Mouse (Mus musculus): ENCODE data around the gene Pogz. TPM values are rescaled to one million over a fixed set of nuclear protein-coding genes. Genes with fewer than 3 reads are reported as not detected.
A peak's percentile ranks its signal among the peaks of the same experiment; 100 is the strongest.

Gene Pogz
- 17.6 and 18.2 TPM in 2 replicates for polyA plus RNA-seq (2016; fragmentation: Nextera tagmentation; extraction: Ambion mirVana)

- Histone ChIP-seq H3K9me3 (0 out of 2 replicates have a peak, but pooled peaks cover 2% of the 10 kb centered on the region), H3K4me1 (replicated peaks) (peaks cover 22% of the 10 kb centered on the region), H3K4me3 (peak within 1 kb of the TSS; percentile 77), H3K27ac (peak within 1 kb of the TSS; percentile 99), H3K36me3 (no peaks in the 10 kb centered on the region; the same call in 1 of the 2 replicates), H3K27me3 (ENCODE audit: insufficient read depth, poor library complexity, severe bottlenecking) (no peaks in the 10 kb centered on the region)
- WGBS, result under 1% methylated on average over 56 of the region's 57 CpGs
- DNase-seq (ENCODE audit: low spot score), result peak; percentile 96
Measured at GRCm38 (mm10) chr3:94837183-94837890, at the start of gene Pogz. TSS of gene Pogz (plus strand) at chr3:94837567.

- DNase-seq (ENCODE audit: low spot score), result no peak
- WGBS, result 95% methylated on average over 1 of the region's 1 CpGs
- H3K36me3 ChIP-seq, result no peaks in the 10 kb centered on the region
Measured at GRCm38 (mm10) chr3:94789071-94789470, 48.3 kb upstream of the Pogz start.

DNA sequence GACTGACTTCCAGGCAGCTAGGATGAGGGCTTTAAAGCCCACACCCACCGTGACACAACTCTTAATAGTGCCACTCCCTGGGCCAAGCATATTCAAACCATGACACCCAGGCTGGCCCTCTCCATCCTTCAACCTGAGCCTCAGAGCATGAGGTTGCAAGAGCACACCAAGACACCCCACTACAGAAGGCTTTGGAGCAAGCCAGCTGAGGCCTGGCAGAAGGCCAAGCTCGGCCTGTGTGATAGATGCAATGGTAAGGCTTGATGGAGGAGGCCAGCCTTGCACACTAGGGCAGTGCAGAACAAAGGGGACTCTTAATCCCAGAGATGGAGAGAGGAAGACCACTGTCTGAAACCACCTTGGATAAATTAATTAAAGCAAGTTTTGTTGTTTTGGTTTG, 47.9 kb upstream of the Pogz start:
- H3K9me3 ChIP-seq, result no peaks in the 10 kb centered on the region
- WGBS, result 88% methylated on average over 2 of the region's 2 CpGs
- no peak for DNase-seq (ENCODE audit: low spot score)
- no peaks in the 10 kb centered on the region for H3K36me3 ChIP-seq
- H3K27ac ChIP-seq, result no peak overlapping the region
- peaks cover 30% of the 10 kb centered on the region for H3K4me1 ChIP-seq (replicated peaks)
- H3K4me3 ChIP-seq, result no peak overlapping the region
- peaks cover 27% of the 10 kb centered on the region for H3K27me3 ChIP-seq (ENCODE audit: insufficient read depth, poor library complexity, severe bottlenecking)

More at GRCm38 (mm10) chr3:94789071-94789470, 48.3 kb upstream of the Pogz start:
- H3K27ac ChIP-seq, result no peak overlapping the region
- H3K4me3 ChIP-seq, result no peak overlapping the region
- H3K9me3 ChIP-seq, result no peaks in the 10 kb centered on the region
- H3K27me3 ChIP-seq (ENCODE audit: insufficient read depth, poor library complexity, severe bottlenecking), result peaks cover 32% of the 10 kb centered on the region
- H3K4me1 ChIP-seq (replicated peaks), result peaks cover 30% of the 10 kb centered on the region

DNA sequence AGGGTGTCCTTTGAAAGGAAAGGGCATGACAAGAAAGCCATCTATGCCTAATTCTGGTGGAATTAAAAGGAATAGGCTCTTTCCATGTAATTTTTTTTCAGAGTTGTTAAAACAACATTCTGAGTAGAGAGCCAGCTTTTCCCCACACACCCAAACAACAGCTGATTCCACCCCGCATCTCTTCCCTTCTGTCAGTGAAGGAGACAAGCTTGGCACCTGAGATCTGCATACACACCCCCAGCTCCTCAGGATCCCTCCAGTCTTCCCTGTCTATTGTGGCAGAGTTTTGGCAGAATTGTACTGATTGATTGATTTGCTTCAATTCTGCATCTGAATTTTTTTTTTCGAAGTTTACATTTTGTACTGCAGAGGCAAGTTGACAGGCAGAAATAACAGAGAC, 45.1 kb upstream of the Pogz start:
- WGBS, result 85% methylated on average over 2 of the region's 2 CpGs
- Histone ChIP-seq H3K27me3 (ENCODE audit: insufficient read depth, poor library complexity, severe bottlenecking) (peaks cover 11% of the 10 kb centered on the region), H3K4me1 (replicated peaks) (peaks cover 29% of the 10 kb centered on the region), H3K27ac (no peak overlapping the region), H3K36me3 (no peaks in the 10 kb centered on the region), H3K9me3 (no peaks in the 10 kb centered on the region), H3K4me3 (no peak overlapping the region)
- no peak for DNase-seq (ENCODE audit: low spot score)

- 83% methylated on average over 2 of the region's 2 CpGs for WGBS
- Histone ChIP-seq H3K9me3 (no peaks in the 10 kb centered on the region), H3K36me3 (no peaks in the 10 kb centered on the region), H3K4me1 (replicated peaks) (peaks cover 26% of the 10 kb centered on the region), H3K27ac (peak overlapping the region; percentile 70; the same call in 1 of the 2 replicates), H3K4me3 (no peak overlapping the region), H3K27me3 (ENCODE audit: insufficient read depth, poor library complexity, severe bottlenecking) (no peaks in the 10 kb centered on the region)
- no peak for DNase-seq (ENCODE audit: low spot score)
Measured at GRCm38 (mm10) chr3:94793672-94794071, 43.7 kb upstream of the Pogz start.

GRCm38 (mm10) chr3:94794359-94794758, 43.0 kb upstream of the Pogz start:
- 54% methylated on average over 2 of the region's 2 CpGs for WGBS
- Histone ChIP-seq H3K27ac (peak overlapping the region; percentile 70), H3K4me3 (no peak overlapping the region), H3K36me3 (no peaks in the 10 kb centered on the region), H3K27me3 (ENCODE audit: insufficient read depth, poor library complexity, severe bottlenecking) (no peaks in the 10 kb centered on the region), H3K9me3 (no peaks in the 10 kb centered on the region), H3K4me1 (replicated peaks) (peaks cover 26% of the 10 kb centered on the region)
- DNase-seq (ENCODE audit: low spot score), result no peak

- Histone ChIP-seq H3K27me3 (ENCODE audit: insufficient read depth, poor library complexity, severe bottlenecking) (no peaks in the 10 kb centered on the region), H3K36me3 (no peaks in the 10 kb centered on the region), H3K9me3 (no peaks in the 10 kb centered on the region), H3K4me1 (replicated peaks) (peaks cover 26% of the 10 kb centered on the region), H3K27ac (peak overlapping the region; percentile 69), H3K4me3 (no peak overlapping the region)
- WGBS, result 54% methylated on average over 7 of the region's 7 CpGs
- DNase-seq (ENCODE audit: low spot score), result no peak
Measured at GRCm38 (mm10) chr3:94795596-94796140, 41.7 kb upstream of the Pogz start.

DNA sequence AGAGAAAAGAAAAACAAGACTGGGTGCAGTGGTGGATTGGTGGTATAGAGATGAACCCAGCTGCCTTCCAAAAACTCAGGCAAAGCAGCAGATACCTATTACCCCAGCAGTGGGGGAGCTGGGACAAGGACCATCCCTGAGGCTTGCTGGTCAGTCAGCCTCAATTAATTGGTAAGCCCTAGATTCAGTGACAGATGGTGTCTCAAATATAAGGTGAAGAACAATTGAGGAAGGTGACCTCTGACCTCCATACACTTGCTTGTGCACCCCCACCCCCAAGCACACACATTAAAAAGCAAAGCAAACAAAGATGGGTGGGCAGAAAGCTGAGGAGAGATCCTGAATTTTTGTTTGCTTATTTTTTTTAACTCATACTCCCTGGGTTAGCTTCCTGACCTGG, 41.2 kb upstream of the Pogz start:
- peaks cover 26% of the 10 kb centered on the region for H3K4me1 ChIP-seq (replicated peaks)
- H3K27me3 ChIP-seq (ENCODE audit: insufficient read depth, poor library complexity, severe bottlenecking), result no peaks in the 10 kb centered on the region
- H3K9me3 ChIP-seq, result no peaks in the 10 kb centered on the region
- no peak for DNase-seq (ENCODE audit: low spot score)
- peak overlapping the region; percentile 69; the same call in 1 of the 2 replicates for H3K27ac ChIP-seq
- no peak overlapping the region for H3K4me3 ChIP-seq
- H3K36me3 ChIP-seq, result no peaks in the 10 kb centered on the region

- H3K27ac ChIP-seq, result no peak overlapping the region
- peak; percentile 23 for DNase-seq (ENCODE audit: low spot score)
Measured at GRCm38 (mm10) chr3:94804146-94804545, 33.2 kb upstream of the Pogz start.

DNA sequence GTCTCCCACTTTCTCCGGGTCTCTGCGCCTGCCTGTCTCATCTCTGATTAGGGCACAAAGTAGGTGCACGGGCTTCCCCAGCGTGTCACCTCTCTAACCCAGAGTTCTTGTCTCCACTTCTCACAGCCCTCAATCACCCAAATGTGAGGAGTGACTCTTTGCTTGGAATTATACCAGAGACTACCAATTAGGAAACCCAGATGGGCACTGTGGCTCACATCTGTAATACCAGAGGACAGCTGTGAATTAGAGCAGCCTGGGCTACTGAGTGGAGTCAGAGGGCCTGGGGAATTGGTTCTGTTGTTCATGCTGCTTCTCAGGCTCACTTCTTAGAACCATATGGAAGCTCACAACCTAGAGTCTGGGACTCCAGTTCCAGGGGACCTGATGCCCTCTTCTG, 32.4 kb upstream of the Pogz start:
- H3K9me3 ChIP-seq, result no peaks in the 10 kb centered on the region
- H3K4me1 ChIP-seq (replicated peaks), result peaks cover 9% of the 10 kb centered on the region
- 83% methylated on average over 4 of the region's 4 CpGs for WGBS
- no peak overlapping the region for H3K27ac ChIP-seq
- no peak for DNase-seq (ENCODE audit: low spot score)
- H3K27me3 ChIP-seq (ENCODE audit: insufficient read depth, poor library complexity, severe bottlenecking), result peaks cover 13% of the 10 kb centered on the region; the same call in 1 of the 2 replicates
- H3K4me3 ChIP-seq, result no peak overlapping the region
- no peaks in the 10 kb centered on the region for H3K36me3 ChIP-seq

More at GRCm38 (mm10) chr3:94804146-94804545, 33.2 kb upstream of the Pogz start:
- no peaks in the 10 kb centered on the region for H3K36me3 ChIP-seq
- peaks cover 9% of the 10 kb centered on the region for H3K4me1 ChIP-seq (replicated peaks)
- H3K4me3 ChIP-seq, result no peak overlapping the region
- H3K27me3 ChIP-seq (ENCODE audit: insufficient read depth, poor library complexity, severe bottlenecking), result peaks cover 13% of the 10 kb centered on the region; the same call in 1 of the 2 replicates
- H3K9me3 ChIP-seq, result no peaks in the 10 kb centered on the region
- 8% methylated on average over 10 of the region's 10 CpGs for WGBS

- H3K9me3 ChIP-seq, result no peaks in the 10 kb centered on the region
- WGBS, result 93% methylated on average over 1 of the region's 1 CpGs
- no peaks in the 10 kb centered on the region for H3K36me3 ChIP-seq
- no peak for DNase-seq (ENCODE audit: low spot score)
- H3K4me1 ChIP-seq (replicated peaks), result peaks cover 9% of the 10 kb centered on the region
- peaks cover 7% of the 10 kb centered on the region; the same call in 1 of the 2 replicates for H3K27me3 ChIP-seq (ENCODE audit: insufficient read depth, poor library complexity, severe bottlenecking)
- no peak overlapping the region for H3K27ac ChIP-seq
- no peak overlapping the region for H3K4me3 ChIP-seq
Measured at GRCm38 (mm10) chr3:94808296-94808695, 29.1 kb upstream of the Pogz start.

- no peak for DNase-seq (ENCODE audit: low spot score)
- Histone ChIP-seq H3K27ac (no peak overlapping the region), H3K9me3 (no peaks in the 10 kb centered on the region), H3K27me3 (ENCODE audit: insufficient read depth, poor library complexity, severe bottlenecking) (no peaks in the 10 kb centered on the region), H3K4me1 (replicated peaks) (no peaks in the 10 kb centered on the region), H3K36me3 (no peaks in the 10 kb centered on the region), H3K4me3 (no peak overlapping the region)
- 27% methylated on average over 4 of the region's 4 CpGs for WGBS
Measured at GRCm38 (mm10) chr3:94811628-94812027, 25.7 kb upstream of the Pogz start.

DNA sequence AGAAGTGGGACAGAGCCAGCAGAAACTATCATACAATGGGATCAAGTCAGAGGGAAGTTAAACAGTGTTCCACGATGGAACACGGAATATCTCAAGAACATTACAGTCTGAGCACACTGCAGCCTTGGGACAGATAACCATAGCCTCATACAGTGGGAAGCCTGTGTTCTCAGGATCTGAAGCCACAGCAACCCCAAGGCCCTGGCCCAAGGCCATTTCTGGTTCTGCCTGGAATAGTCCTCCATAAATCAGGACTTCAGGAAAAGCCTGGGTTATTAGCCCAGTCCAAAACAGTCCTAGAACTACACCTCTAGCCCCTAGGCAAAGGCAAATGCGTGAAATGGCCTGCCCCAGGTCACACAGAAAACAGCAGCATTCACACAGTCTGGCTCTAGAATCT, 23.7 kb upstream of the Pogz start:
- no peak overlapping the region for H3K27ac ChIP-seq
- WGBS, result 85% methylated on average over 3 of the region's 3 CpGs
- no peaks in the 10 kb centered on the region for H3K27me3 ChIP-seq (ENCODE audit: insufficient read depth, poor library complexity, severe bottlenecking)
- H3K4me3 ChIP-seq, result no peak overlapping the region
- H3K9me3 ChIP-seq, result no peaks in the 10 kb centered on the region
- no peaks in the 10 kb centered on the region for H3K4me1 ChIP-seq (replicated peaks)
- no peaks in the 10 kb centered on the region for H3K36me3 ChIP-seq
- no peak for DNase-seq (ENCODE audit: low spot score)
